Mouse (Mus musculus) kidney, adult 18-20 months (tissue): ENCODE data around the gene Ccdc47.
"Not testable (repeated sequence)": the region's sequence is repeated elsewhere in the genome, so short reads cannot be mapped to it uniquely, and the experiment has no call there.

Source experiments
- DNase-seq: peaks from one replicate; pipeline ENCODE4 v3.0.0; 2021

The Ccdc47 gene

GRCm38 (mm10) chr11:106215927-106216729 lies at the start of gene Ccdc47:
Ccdc47 (minus strand) TSS chr11:106216344.
- DNase-seq, result peak; percentile 93

GRCm38 (mm10) chr11:106265570-106265969 lies 49.4 kb upstream of the Ccdc47 start:
- no peak for DNase-seq

DNA sequence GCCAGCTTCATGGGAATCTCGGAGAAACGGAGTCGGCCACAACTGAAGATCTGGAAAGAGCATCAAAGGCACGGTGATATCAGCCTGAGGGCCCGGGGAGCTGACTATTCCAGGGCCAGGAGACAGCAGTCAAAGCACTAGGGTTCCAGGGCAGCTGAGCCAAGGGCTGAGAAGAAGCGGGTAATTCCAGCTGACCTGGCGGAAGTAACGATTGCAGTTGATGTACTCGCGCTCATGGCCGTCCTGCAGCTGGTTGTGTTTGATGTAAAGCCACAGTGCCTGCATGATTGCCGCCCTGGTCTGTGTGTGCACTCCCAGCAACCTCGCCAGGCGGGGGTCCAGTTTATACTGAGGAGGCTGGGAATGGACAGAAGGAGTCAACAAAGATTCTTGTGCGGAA lies 48.8 kb upstream of the Ccdc47 start:
- DNase-seq, result no peak

- no peak for DNase-seq
Observed at GRCm38 (mm10) chr11:106263963-106264362, 47.8 kb upstream of the Ccdc47 start.

GRCm38 (mm10) chr11:106260826-106261450 lies 44.8 kb upstream of the Ccdc47 start:
- DNase-seq, result no peak

- peak; percentile 31 for DNase-seq
Observed at GRCm38 (mm10) chr11:106256775-106257174, 40.6 kb upstream of the Ccdc47 start.

- DNase-seq, result peak; percentile 99
Observed at GRCm38 (mm10) chr11:106255685-106256451, 39.7 kb upstream of the Ccdc47 start, which contains the start of the genes Ftsj3 and Psmc5. Ftsj3 (minus strand) TSS chr11:106256079. Psmc5 (plus strand) TSS chr11:106256154.

DNA sequence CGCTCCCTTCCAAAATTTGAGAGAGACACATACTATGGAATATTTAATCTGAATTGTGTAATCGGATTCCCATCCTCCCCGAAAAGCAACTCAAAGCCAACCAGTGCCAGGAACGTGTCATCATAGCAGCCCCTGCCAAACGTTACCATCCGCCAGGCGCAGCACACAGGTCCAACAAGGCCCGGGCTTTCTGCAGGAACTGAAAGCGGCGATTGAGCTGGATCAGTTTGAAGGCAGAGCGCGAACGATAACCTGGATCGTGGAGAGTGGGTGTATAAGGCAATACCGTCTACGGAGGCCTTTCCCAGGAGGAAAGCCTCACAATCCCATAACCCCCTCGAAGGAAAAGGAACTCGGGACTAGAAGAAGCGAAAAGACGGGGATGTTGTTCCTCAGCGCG lies 39.0 kb upstream of the Ccdc47 start:
- no peak for DNase-seq

GRCm38 (mm10) chr11:106254767-106255166 lies 38.6 kb upstream of the Ccdc47 start:
- DNase-seq, result no peak

- peak; percentile 37 for DNase-seq
Observed at GRCm38 (mm10) chr11:106249326-106249725, 33.2 kb upstream of the Ccdc47 start.

GRCm38 (mm10) chr11:106246834-106247233 lies 30.7 kb upstream of the Ccdc47 start:
- no peak for DNase-seq

DNA sequence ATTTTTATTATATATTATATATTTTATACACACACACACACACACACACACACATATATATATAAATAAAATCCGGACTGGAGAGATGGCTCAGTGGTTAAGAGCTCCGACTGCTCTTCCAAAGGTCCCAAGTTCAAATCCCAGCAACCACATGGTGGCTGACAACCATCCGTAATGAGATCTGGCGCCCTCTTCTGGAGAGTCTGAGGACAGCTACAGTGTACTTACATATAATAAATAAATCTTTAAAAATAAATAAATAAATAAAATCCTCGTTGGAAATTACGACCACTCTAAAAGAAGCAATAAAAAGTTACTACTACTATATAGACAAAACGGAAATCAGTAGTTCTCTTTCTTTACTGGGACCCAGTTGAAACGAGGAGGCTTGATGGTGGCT lies 17.8 kb upstream of the Ccdc47 start:
- not testable (repeated sequence) for DNase-seq

DNA sequence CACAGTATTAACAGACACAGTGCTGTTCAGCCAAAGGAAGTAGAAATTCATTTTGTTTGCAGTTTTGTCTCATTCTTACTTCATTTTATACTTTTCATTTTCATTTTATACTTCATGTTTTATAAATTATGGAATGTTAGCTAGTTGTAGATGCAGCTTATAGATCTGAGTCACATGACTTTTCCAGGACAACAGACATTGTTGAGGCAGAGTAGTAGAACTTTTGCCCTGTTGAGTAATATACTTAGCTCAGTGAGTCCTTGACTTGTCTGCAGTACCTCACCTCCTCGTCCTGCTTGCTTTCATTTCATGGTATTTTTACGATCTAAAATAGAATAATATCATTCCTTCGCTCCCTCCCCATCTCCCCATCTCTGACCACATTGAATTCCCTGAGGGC lies 4.5 kb upstream of the Ccdc47 start:
- DNase-seq, result no peak

DNA sequence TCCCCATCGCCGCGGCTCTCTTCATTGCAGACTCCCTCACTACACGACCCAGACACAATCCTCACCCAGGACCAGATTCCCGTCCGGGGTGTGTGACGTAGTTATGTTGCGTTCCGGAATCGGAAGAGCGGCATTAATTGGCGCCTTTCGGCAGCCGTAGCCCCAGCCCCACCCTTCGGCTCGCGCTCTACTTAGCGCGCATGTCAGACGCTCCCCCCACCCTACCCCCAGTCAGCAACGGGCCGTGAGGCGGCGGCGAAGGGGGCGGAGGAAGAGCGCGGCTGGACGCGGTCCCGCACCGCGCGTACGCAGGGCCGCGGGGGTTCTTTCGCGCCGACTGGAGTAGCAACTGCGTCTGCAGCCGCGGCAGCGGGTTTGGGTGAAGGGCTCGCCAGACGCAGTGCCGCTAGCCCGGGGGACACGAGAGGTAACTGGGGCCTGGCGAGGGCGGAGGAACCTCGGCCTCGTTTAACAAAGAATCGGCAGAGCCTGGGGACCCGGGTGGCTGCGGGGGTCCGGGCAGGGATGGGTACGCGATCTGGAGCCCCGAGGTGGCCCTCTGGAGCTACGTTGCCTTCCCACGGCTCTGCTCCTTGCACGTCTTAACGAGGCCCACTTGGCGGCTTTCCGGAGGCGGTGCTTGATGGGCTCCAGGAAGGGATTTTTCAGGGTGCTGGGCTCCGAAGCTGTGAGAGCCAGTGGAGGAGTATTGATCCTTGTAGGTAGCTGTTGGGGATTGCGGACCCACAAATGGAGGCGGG lies 766 bp upstream of the Ccdc47 start, which contains the start of gene Ddx42:
Ddx42 (plus strand) TSS at position 197 of the 761 bp plus-strand sequence.
- peak; percentile 89 for DNase-seq

DNA sequence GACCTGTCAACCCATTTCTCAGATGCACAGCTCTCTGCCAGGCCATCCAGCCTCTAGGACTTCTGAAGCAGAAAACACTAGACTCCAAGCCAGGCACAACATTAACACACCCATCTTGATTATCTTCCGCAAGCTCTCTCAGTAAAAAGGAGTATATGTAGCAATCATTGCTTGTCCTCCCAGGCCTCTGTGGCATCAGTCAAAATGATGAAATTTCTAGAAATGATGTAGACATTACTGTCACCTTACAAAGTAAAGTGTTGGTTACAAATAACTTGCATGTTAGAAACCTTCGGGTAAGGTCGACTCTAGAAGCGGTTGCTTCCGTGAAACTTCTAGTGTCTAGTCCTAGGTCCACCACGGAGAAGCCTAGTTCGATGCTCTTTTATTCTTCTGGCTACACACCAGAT lies 689 bp downstream of the Ccdc47 start:
- DNase-seq, result no peak

GRCm38 (mm10) chr11:106214856-106215255 lies 1.3 kb downstream of the Ccdc47 start:
- DNase-seq, result no peak

- DNase-seq, result no peak
Observed at GRCm38 (mm10) chr11:106212771-106213170, 3.4 kb downstream of the Ccdc47 start.

DNA sequence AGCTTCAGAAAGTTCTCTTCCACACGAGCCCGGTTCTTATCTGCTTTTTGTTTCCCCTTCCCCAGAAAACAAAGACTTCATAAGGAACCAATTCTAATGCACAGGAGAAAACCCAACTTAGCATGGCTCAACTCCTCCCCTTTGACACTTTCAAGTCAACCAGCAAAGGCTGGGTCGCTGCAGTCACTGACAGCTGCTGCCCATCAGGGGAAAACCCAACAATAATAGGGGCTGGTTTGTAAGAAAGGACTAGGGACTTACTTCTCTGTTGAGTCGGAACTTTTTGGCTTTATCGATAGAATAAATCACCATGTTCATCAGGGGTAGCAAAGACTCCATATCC lies 14.1 kb downstream of the Ccdc47 start, which contains the start of gene Strada:
Strada (minus strand) TSS at position 46 of the 343 bp plus-strand sequence.
- DNase-seq, result no peak

- no peak for DNase-seq
Observed at GRCm38 (mm10) chr11:106201337-106202122, 14.6 kb downstream of the Ccdc47 start.

GRCm38 (mm10) chr11:106200756-106201155 lies 15.4 kb downstream of the Ccdc47 start:
- no peak for DNase-seq

DNA sequence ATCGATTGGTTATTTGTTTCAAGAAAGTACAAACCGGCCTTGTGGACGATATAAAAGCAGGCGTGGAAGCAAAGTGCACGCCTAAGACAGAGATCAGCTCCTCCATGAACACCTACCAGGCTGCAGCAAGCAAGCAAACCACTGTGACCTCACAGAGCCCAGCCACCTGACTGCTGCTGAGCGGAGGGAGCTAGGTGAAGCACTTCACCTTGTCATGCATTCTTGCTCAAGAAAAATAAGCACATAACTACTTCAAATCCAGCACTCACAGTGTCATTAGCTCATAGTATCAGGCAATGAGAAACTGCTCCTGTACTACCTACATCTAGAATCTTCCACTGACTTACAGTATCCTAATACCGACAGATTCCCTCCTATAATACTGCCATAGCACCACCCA lies 16.1 kb downstream of the Ccdc47 start:
- DNase-seq, result not testable (repeated sequence)

DNA sequence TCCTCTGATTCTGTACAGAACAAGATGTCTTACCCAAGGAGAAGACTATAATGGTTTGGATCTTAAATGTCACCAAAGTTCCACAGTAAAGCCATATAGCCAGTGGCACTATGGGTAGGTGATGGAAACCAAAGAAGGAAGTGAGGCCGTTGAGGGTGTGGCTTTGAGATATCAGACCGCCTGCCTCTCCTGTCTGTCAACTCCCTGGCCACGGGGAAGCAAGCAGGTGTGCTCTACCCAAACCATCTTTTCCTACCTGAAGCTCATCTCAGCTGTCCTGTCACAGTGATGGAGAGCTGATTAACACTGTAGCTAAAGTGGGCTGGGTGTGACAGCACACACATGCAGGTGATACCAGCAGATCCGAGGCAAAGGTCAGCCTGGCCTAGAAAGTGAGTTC lies 17.9 kb downstream of the Ccdc47 start:
- no peak for DNase-seq
